Mouse (Mus musculus) MEL (cell line): ENCODE results near the gene Prkce.

Experiments
- EP300 ChIP-seq, 2 experiments: IDR thresholded peaks; 2 replicates each; pipeline ENCODE4 v1.6.1; 2011; ENCODE audit warnings: improper control_type of control experiment in 2 of 2, low read length in 2 of 2, low read depth in 1 of 2, mild to moderate bottlenecking in 1 of 2
- HCFC1 ChIP-seq: IDR thresholded peaks from 2 replicates; pipeline ENCODE4 v1.6.1; 2012; ENCODE audit warnings: low read depth, mild to moderate bottlenecking, inconsistent platforms, low read length, improper control_type of control experiment, moderate library complexity

DNA sequence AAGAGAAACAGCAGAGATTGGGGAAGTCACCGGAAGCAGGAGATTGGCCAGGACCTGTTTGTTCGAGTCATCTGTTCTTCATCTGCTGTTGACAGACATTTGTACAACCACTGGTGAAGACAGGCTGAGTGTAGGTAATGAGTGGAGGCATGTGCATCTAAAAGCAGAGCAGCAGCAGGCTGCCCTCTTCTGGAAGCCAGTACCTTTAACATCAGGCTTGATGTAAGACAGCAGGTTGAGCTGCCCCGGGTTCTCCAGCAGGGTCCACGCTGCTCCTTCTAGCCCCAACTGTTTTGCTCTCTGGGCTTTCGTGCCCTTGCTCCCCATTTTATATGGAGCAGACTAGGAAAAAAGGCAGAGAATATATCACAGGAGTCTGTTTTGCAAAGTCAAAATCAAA, 41.7 kb upstream of the Prkce start:
- TF ChIP-seq EP300 (IDR thresholded peaks at IDR 0.05; ENCODE audit: low read depth in 1 of 2, low read length in 2 of 2) (no peak), HCFC1 (no peak)
